Mouse (Mus musculus) frontal cortex, adult (tissue): Measurements from ENCODE around the gene Radil.

ENCODE experiments used
- ATAC-seq: cut with Nextera tagmentation; 2 replicates; pipeline ENCODE4 v1.9.2; 2017; ENCODE audit warnings: mild to moderate bottlenecking, moderate library complexity, mixed read lengths; ENCODE audit not compliant: low TSS enrichment

Radil gene

DNA sequence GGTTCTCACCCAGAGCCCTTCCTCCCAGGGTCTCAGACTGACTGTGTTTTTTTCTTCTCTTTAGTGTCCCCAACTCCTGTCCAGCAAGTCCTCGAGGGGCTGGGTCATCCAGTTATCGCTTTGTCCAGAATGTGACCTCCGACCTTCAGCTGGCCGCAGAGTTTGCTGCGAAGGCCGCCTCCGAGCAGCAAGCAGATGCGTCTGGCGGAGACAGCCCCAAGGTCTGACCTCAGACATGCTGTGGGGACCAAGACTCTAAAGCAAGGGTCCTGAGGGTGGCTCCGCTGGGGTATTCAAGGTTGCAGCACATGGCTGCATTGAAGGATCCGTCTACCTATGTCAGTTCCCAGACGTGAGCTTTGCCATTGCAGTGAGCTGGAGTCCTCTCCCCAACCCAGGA is 102.3 kb downstream of the Radil start:
- no peak for ATAC-seq

DNA sequence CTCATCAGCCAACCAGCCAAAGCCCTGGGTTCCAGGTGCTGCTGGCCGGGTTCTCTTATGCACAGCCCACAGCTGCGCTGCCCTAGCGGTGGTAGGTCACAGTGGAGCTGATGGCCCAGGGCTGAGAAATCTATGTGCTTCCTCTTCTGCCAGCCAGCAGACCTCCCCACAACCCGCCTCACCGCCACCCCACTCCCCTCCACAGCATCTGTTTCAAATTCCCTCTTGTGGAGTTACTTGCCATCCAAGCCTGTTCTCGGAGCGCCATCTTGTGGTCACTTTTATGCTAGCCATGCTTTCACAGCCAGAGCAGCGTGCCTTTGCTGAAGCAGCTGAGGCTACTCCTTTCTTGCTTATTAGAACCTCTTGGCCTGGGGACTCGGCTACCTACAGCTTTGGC is 102.8 kb downstream of the Radil start:
- peak; percentile 68 for ATAC-seq

DNA sequence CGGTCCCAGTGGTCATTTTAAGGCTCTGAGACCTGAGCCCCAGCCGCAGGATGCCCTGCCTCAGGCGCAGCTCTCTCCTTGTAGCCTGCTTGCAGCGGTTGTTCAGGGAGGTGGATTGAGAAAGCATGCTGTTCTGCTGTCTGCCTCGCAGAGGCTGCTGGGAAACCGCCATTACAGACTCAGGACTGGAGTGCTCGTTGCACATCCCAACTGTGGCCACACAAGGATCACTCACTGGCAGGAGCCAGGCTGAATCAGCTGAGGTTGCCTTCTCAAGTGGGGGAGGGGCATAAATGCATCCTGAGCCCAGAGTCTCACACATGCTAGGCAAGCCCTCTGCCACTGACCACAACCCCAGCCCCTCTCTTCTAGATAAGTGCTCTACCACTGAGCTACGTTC is 105.2 kb downstream of the Radil start:
- ATAC-seq, result no peak

DNA sequence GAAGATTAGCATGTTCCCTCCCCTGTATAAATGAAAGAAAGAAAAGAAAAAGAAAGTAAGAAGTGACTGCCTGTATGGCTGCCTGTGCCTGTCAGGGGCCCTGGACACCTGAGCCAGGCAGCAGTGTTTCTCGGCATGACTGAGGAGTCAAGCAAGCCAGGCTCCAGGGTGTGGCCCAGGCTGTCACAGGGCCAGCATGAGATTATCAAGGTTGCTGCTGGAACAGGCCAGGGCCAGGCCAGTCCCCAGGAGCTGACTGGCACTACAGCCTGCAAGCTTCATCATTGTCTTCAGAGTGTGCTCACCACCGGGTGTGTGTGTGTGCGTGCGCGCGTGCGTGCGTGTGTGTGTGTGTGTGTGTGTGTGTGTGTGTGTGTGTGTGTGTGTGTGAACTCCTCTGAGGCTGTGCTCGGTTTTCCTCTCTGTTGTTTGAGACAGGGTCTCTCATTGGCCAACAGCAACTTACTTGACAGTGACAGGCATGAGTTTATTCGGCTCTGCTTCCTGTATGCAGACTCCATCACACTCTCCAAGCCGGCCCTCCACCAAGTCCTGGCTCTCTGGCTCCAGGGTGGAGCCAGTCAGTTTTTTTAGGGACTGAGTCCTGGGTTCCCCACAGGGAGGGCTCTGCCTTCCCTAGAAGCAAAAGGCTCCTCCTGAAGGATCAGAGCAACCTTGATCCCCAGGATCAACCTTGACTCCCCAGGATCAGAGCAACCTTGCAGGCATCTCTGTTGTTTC is 105.9 kb downstream of the Radil start:
- no peak for ATAC-seq

DNA sequence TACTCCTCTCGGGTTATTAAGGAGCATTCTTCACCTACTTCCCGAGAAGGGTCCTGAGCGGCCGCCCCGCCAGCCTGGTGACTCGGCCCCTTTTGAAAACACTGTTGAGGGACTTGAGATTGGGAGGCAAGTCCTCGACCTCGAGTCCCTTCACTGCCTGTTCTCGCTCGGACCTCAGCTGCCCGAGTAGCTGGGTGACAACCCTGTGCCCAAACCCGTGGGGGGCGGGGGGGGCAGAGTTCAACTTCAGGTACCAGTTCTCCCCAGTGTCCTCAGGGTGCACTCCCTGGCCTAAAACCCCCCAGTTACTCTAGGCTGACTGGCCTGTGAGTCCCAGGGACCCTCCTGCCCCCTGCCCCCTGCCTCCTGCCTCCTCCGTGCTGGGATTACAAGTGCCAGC is 106.9 kb downstream of the Radil start:
- ATAC-seq, result no peak

DNA sequence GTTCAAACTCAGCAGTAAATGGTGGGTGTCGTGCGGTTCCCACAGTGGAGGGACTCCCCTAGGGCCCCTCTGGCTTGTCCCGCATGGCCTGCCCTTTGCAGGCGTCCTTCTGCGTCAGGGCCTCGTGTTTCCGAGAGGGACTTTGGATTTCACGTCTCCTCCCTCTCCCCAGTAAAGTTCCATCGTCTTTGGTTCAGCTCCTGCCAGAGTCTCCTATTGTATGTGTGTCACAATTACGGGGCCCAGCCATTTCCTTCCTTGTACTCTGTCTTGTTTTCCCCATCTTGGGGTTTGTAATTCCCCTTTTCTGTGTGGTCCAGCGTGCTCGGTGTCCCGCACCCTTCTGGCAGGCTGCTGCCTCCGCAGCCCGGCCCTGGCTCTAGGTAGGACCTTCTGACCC is 107.4 kb downstream of the Radil start:
- ATAC-seq, result no peak

DNA sequence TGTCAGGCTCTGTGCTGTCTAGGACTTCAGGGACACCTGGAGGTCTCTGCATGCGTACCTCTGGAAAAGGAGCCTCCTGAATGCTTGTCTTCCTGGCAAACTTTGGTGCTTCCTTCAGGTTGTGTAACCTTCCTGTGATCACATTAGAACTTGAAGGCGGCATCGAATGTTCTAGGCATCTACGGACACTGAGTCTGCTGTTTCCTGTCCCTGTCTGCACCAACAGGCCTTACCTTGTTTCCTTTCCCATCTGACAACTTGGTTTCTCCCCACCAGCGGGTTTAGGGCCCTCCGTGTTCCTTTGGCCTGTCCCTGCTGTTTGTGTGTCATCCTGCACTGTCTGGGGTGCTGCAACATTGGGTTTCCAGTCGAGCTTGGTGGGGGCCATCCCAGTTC is 108.9 kb downstream of the Radil start:
- ATAC-seq, result no peak

DNA sequence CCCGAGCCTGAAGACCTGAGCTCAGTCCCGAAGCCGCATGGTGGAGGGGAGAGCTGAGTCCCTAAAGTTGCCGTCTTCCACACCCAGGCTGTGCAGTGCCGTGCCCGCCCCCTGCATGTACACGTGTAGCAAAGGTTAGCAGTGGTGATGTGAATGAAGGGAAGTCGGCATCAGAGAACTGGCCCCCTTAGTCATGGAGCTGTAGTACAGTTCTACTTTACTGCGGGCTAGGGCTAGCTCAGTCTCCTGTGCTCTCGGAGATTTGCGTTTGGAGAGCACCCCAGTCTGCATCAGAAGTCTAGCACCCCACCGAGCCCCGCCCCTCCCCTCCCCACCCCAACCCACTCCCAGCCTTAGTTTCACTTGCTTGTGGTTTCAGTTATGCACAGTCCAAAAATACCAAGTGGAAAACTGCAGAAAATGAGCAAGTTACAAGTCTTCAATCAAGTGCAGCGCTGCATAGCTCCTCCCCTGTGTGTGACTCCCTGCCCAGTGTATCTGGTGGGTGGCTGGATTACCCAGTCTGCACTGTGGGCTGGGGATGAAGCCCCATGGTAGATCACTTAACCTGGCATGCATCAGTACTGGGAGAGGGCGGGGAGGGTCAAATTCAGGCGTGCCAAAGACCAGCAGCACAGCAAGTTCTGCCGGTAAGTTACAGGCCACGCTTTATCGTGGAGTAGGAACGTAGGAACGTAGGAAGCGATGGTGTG is 109.4 kb downstream of the Radil start:
- peak; percentile 10; the same call in 1 of the 2 replicates for ATAC-seq

DNA sequence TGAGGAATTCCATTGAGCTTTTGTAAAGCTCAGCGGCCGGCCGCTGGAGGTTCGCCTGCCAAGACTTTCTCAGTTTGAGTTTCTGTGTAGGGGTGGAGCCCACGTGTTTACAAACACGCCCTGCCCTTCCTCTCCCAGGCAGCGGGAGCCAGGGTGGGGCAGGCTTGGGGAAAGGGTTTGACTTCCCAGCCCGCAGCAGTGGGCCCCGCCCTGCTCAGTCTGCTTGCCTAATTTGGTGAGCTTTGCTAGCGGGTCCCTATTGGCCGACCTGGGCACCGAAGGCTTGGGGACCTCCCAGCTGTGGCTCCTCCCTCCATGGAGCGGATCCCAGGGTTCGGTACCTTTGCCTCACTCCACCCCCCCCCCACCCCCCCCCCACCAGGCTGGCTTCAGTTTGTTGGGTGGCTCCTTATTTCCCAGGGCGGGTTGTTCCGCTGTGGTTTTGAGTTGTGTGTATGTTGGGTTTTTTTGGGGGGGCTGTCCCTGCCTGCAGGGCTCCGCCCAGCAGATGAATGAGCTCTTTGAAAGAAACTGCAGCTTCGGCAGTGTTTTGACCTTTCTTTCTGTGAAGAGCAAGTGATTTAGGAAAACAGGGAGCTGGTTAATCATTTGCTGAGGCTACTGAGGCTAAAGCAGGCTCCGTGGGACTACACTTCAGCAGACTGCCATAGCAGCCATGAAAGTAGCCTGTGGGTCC is 110.3 kb downstream of the Radil start:
- peak; percentile 42 for ATAC-seq

DNA sequence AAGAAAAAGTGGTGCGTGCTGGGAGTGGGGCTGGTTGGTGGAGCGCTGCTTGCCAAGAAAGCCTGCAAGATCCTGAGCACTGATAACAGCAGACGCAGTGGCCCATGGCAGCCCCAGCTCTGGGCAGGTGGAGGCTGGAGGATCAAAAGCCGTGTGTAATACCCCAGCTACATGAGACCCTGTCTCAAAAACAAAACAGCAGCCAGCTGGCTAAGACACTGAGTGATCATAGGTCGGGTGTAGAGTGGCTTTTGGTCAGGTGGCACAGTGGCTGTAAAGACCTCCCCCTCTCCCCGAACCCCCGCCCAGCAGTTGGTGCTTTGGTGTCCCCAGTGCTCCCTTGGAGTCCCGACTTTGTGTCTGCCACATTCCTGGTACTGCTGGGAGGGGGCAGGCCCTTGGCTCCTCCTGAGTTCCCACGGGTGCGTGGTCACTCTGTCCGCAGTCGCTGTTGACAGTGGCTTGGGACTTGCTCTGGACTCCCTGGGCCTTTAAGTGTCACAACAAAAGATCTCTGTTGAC is 110.9 kb downstream of the Radil start:
- no peak; the same call in 1 of the 2 replicates for ATAC-seq

DNA sequence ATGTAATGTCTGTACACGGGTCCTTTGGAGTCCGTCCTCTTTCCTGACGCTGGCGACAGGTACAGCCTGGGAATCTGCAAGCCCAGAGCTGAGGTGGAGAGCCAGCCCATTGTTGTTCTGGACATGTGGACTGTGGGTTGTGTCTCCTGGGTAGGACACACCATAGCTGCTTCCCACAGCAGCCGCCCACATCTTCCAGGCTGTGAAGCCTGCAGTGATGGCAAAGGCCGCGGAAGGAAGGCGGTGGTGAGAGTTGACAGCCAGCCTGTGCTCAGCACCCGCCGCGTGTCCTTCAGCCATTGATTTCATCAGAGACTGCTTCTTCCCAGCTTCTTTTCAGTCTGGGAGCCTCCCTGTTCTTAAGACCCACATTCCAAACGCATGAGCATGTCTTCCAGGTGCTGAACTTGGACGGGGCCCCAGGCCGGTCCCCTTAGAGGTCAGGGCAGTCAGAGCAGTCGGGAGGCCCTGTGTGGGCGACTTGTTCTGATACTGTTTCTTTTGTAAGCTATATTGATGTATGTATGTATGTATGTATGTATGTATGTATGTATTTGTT is 112.4 kb downstream of the Radil start:
- peak; percentile 17; the same call in 1 of the 2 replicates for ATAC-seq

DNA sequence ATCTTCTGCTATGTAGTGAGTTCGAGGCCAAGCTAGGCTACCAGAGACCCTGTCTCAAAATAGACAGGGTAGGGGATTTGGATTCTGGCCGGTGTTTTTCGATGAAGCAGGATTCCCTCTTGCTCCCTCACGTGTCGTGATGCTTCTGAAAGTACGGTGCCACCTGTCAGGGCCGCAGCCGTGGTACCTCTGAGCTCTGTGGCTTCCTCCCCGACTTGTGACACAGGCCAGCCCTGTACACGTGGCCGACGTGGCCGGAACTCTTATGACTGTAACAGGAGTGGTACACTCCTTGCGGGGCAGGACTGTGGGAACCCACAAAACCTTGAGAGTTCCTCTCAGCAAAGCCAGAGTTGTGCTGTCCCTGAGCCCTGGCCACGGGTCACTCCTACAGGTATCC is 115.2 kb downstream of the Radil start:
- ATAC-seq, result no peak
